Mouse (Mus musculus): ENCODE measurements around the gene Rs1. TPM values are rescaled to one million over a fixed set of nuclear protein-coding genes. Genes with fewer than 3 reads are reported as not detected.

The Rs1 gene
- polyA plus RNA-seq, 1 experiment = not detected

DNA sequence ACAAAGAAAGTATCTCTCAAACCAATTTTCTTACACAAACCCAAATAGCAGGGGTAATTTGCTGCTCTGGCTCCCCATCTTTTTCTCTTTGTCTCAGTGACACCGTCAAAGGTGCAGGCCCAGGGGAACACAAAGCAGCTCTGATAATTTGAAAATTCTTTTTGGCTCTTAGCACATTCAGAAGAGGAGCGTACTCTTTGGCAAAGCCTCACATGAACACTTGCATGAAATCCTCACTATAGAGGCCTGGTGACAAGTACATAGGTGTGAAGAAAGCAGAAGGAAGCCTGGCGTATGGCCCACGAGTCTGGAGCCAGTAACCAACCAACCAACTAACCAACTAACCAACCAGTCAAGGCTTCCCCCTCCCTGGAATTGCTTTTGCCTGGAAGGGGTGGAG, 27.1 kb downstream of the Rs1 start:
- Histone ChIP-seq H3K4me3 (ENCODE audit: insufficient read depth, low read length) (no peak overlapping the region), H3K4me1 (ENCODE audit: control insufficient read depth, insufficient read depth, low read length) (no peaks in the 10 kb centered on the region), H3K27ac (ENCODE audit: insufficient read depth, low read depth, low read length) (no peak overlapping the region)
- TF ChIP-seq POLR2A (IDR thresholded peaks at IDR 0.05; ENCODE audit: borderline replicate concordance, low read depth, low read length) (no peak), CTCF (IDR thresholded peaks at IDR 0.05; ENCODE audit: low read depth, low read length) (no peak)

DNA sequence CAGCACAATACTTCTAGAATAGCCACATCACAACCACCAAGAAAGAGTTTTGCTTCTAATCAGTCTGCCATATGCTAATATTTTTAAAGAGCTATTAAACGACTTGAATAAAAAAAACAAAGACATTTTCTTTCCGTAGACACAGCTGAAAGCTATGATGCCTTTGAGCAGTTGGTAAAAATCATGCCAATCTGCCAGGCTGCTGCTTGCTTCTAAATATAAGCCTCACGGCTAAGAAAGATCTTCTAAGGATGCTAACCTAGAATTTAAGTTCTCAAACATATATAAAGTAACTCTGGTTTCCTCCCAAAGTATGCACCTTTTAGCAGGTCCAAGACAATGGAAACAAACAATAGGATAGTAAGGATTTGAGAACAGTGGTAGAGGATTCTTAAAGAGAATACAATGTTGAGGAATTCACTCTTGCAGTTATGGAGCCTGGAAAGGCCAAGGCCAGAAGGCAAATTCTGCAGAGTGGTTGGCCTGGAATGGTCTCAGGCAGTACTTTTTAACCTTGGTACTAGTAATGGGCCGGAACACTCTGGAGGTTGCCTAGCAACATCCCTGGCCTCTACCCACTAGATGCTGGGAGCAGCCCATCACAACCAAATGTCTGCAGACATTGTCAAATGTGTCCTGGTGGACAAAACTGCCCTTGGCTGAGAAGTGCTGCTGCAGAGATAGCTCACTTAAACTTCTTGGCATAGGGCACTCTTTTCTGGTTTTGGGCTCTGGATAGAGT, 36.8 kb downstream of the Rs1 start:
- no peak for TF ChIP-seq CTCF (IDR thresholded peaks at IDR 0.05; ENCODE audit: low read depth, low read length)
- TF ChIP-seq POLR2A (IDR thresholded peaks at IDR 0.05; ENCODE audit: borderline replicate concordance, low read depth, low read length) = no peak
- Histone ChIP-seq H3K27ac (ENCODE audit: insufficient read depth, low read depth, low read length) (no peak overlapping the region), H3K4me3 (ENCODE audit: insufficient read depth, low read length) (no peak overlapping the region), H3K4me1 (ENCODE audit: control insufficient read depth, insufficient read depth, low read length) (no peaks in the 10 kb centered on the region)

DNA sequence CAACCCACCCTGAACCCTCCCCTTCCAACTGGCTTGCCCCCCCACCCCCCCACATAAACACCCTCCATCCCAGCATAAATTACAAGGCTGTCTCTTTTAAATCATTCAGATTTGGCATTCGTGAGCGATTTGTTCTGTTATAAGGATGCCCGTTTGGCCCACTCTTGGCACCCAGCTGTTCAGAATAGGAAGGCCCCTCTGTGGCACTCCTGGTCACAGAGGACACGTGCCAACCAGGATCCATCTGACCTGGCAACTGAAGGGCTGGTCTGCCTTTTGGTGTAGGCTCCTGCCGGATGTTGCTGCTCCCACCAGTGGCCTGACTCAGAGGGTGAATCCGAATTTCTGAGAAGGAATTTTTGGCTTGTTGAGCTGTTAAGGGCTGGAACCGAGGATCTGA, 40.4 kb downstream of the Rs1 start:
- no peaks in the 10 kb centered on the region for H3K4me1 ChIP-seq (ENCODE audit: control insufficient read depth, insufficient read depth, low read length)
- TF ChIP-seq POLR2A (IDR thresholded peaks at IDR 0.05; ENCODE audit: borderline replicate concordance, low read depth, low read length) (no peak), CTCF (IDR thresholded peaks at IDR 0.05; ENCODE audit: low read depth, low read length) (no peak)
- H3K27ac ChIP-seq (ENCODE audit: insufficient read depth, low read depth, low read length) = no peak overlapping the region
- H3K4me3 ChIP-seq (ENCODE audit: insufficient read depth, low read length) = no peak overlapping the region

Other genes with a start within 250 kb of the Rs1 start
- gene Ppef1, start 32.2 kb upstream of the Rs1 start, polyA plus RNA-seq (2012; ENCODE audit: insufficient read depth, insufficient read length, missing spikeins) = not detected in 2 replicates
- gene Gja6, start 139.0 kb downstream of the Rs1 start, polyA plus RNA-seq (2012; ENCODE audit: insufficient read depth, insufficient read length, missing spikeins) = not detected in 2 replicates
- 0.57 and 1.1 TPM in 2 replicates for gene Cdkl5, start 226.7 kb downstream of the Rs1 start, polyA plus RNA-seq (2012; ENCODE audit: insufficient read depth, insufficient read length, missing spikeins)